Mouse (Mus musculus): ENCODE results near the gene Pla2g2f. TPM values are rescaled to one million over a fixed set of nuclear protein-coding genes. Genes with fewer than 3 reads are reported as not detected.

The Pla2g2f gene
- polyA plus RNA-seq, 1 experiment from 2014 or later = 0.13 TPM

DNA sequence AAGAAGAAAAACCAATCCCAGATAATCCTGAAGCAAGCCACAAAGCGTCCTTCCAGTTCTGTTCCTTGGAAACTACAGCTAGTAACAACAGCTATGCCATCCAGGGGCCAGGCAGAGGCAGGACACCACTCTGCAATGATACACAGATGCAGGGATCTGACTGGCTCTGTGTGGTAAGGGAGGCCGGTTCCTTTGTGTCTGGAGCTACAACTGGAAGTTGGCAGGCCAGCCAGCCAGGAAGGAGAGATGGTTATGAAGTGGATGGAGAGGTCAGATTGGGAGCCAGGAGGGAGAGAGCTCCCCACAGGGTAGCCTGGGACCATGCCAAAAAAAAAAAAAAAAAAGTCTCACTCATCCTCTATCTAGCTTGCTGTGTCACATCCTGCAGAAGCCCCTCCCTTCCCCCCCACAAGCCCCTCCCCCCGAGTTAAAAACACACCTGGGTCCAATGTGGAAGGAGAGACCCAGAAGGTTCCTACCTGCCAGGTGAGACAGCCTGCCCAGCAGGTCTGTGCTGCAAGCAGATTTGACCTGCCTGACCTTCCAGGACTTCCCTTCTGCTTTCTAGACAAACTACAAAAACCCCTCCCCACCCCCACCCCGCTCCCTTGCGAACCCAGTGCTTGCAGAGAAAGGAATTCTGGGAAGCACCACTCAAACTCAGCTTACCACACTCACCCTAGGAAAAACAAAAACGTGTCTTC, 39.2 kb upstream of the Pla2g2f start:
- WGBS = 44% methylated on average over 6 of the region's 6 CpGs
- no peaks in the 10 kb centered on the region for H3K27me3 ChIP-seq (ENCODE audit: control insufficient read depth, insufficient read depth, low read length)
- H3K4me2 ChIP-seq (ENCODE audit: low read length) = no peak overlapping the region
- DNase-seq = no peak
- no peak overlapping the region for H3K4me3 ChIP-seq (replicated peaks; ENCODE audit: low read depth, low read length)
- no peaks in the 10 kb centered on the region for H3K4me1 ChIP-seq (ENCODE audit: control insufficient read depth, insufficient read depth, low read length)
- no peak overlapping the region for H3K27ac ChIP-seq (replicated peaks; ENCODE audit: low read depth, low read length)
- H3K36me3 ChIP-seq (ENCODE audit: control insufficient read depth, insufficient read depth, low read length) = no peaks in the 10 kb centered on the region
- ATAC-seq (ENCODE audit: low FRiP score, low TSS enrichment) = no peak
- H3K9me3 ChIP-seq (ENCODE audit: control insufficient read depth, low read length) = no peaks in the 10 kb centered on the region
- no peak overlapping the region for H3K9ac ChIP-seq (replicated peaks; ENCODE audit: low read length)

DNA sequence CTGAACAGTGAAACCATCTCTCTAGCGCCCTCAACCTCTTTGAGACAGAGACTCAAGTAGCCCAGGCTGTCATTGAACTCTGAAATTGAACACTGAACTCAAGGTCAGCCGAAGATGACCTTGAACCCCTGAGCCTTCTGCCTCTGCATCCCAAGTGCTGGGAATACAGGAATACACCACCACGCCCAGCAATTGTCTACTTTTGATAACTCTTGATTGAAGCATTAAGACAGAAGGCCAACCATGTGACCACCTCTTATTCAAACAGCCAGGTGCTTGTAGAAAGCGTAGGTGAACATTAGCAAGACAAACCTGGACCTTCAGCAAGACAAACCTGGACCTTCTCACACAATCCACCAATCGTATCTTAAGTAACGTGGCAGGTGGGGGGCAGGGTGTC, 36.9 kb upstream of the Pla2g2f start:
- 88% methylated on average over 6 of the region's 6 CpGs for WGBS
- Histone ChIP-seq H3K36me3 (ENCODE audit: control insufficient read depth, insufficient read depth, low read length) (no peaks in the 10 kb centered on the region), H3K27me3 (ENCODE audit: control insufficient read depth, insufficient read depth, low read length) (no peaks in the 10 kb centered on the region), H3K27ac (replicated peaks; ENCODE audit: low read depth, low read length) (no peak overlapping the region), H3K4me1 (ENCODE audit: control insufficient read depth, insufficient read depth, low read length) (no peaks in the 10 kb centered on the region), H3K9me3 (ENCODE audit: control insufficient read depth, low read length) (no peaks in the 10 kb centered on the region), H3K4me3 (replicated peaks; ENCODE audit: low read depth, low read length) (no peak overlapping the region), H3K9ac (replicated peaks; ENCODE audit: low read length) (no peak overlapping the region), H3K4me2 (ENCODE audit: low read length) (no peak overlapping the region)
- DNase-seq (no peak), ATAC-seq (ENCODE audit: low FRiP score, low TSS enrichment) (no peak)

DNA sequence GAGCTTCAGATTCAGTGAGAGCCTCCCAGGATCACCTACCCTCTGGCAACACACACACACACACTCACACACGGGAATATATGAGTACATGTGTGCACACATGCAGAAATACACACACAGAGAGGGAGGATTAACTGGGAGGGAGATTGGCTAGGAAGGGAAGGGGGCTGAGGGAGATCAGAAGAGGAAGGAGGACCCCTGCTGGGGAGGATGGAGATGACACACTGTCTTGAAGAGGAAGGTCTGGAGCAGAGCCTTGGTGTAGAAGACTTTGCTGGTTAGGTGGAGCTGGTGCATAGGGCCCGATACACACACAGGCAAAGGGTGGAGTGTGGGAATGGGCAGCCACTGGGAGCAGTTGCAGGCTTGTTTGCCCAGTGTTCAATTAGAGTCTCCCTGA, 35.9 kb upstream of the Pla2g2f start:
- WGBS = 70% methylated on average over 2 of the region's 2 CpGs
- DNase-seq = peak; percentile 61
- no peak overlapping the region for H3K9ac ChIP-seq (replicated peaks; ENCODE audit: low read length)
- H3K9me3 ChIP-seq (ENCODE audit: control insufficient read depth, low read length) = no peaks in the 10 kb centered on the region
- ATAC-seq (ENCODE audit: low FRiP score, low TSS enrichment) = no peak
- H3K27me3 ChIP-seq (ENCODE audit: control insufficient read depth, insufficient read depth, low read length) = no peaks in the 10 kb centered on the region
- no peak overlapping the region for H3K4me2 ChIP-seq (ENCODE audit: low read length)
- H3K4me3 ChIP-seq (replicated peaks; ENCODE audit: low read depth, low read length) = no peak overlapping the region
- H3K27ac ChIP-seq (replicated peaks; ENCODE audit: low read depth, low read length) = no peak overlapping the region
- no peaks in the 10 kb centered on the region for H3K36me3 ChIP-seq (ENCODE audit: control insufficient read depth, insufficient read depth, low read length)
- H3K4me1 ChIP-seq (ENCODE audit: control insufficient read depth, insufficient read depth, low read length) = no peaks in the 10 kb centered on the region

DNA sequence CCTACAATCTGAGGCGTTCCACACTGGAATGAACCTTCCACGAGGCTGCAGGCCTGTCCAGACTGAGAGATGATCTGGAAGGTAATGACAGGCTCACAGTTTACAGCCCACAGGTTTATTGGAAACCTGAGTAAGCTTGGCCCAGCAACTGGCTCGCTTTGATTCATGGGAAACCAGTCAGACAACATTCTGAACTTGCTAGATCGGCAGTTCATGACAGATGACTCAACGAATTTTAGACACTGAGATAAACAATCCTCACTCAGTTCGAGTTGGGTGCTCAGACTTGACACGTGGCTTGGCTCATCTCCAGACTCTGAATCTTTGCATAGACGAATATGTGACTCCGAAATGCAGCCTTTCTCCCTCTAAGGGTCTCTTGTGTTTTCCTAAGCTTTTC, 35.2 kb upstream of the Pla2g2f start:
- H3K4me3 ChIP-seq (replicated peaks; ENCODE audit: low read depth, low read length) = no peak overlapping the region
- no peak overlapping the region for H3K4me2 ChIP-seq (ENCODE audit: low read length)
- H3K27me3 ChIP-seq (ENCODE audit: control insufficient read depth, insufficient read depth, low read length) = no peaks in the 10 kb centered on the region
- 73% methylated on average over 9 of the region's 9 CpGs for WGBS
- no peaks in the 10 kb centered on the region for H3K9me3 ChIP-seq (ENCODE audit: control insufficient read depth, low read length)
- H3K36me3 ChIP-seq (ENCODE audit: control insufficient read depth, insufficient read depth, low read length) = no peaks in the 10 kb centered on the region
- no peak overlapping the region for H3K27ac ChIP-seq (replicated peaks; ENCODE audit: low read depth, low read length)
- no peaks in the 10 kb centered on the region for H3K4me1 ChIP-seq (ENCODE audit: control insufficient read depth, insufficient read depth, low read length)
- DNase-seq = no peak
- no peak for ATAC-seq (ENCODE audit: low FRiP score, low TSS enrichment)
- H3K9ac ChIP-seq (replicated peaks; ENCODE audit: low read length) = no peak overlapping the region

DNA sequence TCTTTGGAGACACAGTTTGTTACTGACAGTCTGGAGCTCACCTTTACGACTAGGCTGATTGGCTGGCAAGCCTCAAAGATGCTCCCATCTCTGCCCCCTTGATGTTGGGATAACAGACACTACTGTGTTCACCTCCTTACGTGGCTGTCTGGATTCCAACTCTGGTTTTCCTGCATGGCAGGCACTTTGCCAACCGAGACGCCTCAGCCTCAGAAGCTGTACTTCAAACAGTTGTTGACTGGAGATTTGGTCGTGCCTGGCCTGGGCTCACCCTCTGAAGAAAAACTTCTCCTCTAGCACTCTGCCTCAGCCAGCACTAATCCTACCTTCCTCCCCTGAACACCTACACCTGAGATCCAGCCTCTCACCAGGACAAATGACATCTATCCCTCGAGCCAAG, 34.0 kb upstream of the Pla2g2f start:
- no peaks in the 10 kb centered on the region for H3K9me3 ChIP-seq (ENCODE audit: control insufficient read depth, low read length)
- no peak overlapping the region for H3K4me3 ChIP-seq (replicated peaks; ENCODE audit: low read depth, low read length)
- no peaks in the 10 kb centered on the region for H3K36me3 ChIP-seq (ENCODE audit: control insufficient read depth, insufficient read depth, low read length)
- no peak overlapping the region for H3K27ac ChIP-seq (replicated peaks; ENCODE audit: low read depth, low read length)
- DNase-seq (no peak), ATAC-seq (ENCODE audit: low FRiP score, low TSS enrichment) (no peak)
- no peaks in the 10 kb centered on the region for H3K27me3 ChIP-seq (ENCODE audit: control insufficient read depth, insufficient read depth, low read length)
- WGBS = 74% methylated on average over 6 of the region's 6 CpGs
- no peaks in the 10 kb centered on the region for H3K4me1 ChIP-seq (ENCODE audit: control insufficient read depth, insufficient read depth, low read length)
- H3K4me2 ChIP-seq (ENCODE audit: low read length) = no peak overlapping the region
- H3K9ac ChIP-seq (replicated peaks; ENCODE audit: low read length) = no peak overlapping the region

DNA sequence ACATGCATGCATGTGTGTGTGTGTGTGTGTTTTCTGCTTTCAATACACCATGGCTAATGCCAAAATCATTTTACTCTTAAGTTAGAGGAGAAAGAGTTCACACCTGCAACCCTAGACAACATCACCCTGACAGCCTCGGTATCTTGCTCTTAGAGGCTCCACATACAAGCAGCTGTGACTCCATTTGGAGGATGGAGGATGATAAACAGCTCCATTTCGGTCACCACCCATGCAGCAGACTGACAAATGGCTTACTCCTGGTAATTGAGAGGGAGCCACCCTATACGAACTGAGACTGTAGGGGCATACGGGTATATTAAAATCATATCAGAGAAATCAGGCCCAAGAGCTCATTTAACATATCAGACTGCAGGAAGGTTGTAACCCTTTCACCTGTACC, 31.0 kb upstream of the Pla2g2f start:
- DNase-seq = no peak
- no peak for ATAC-seq (ENCODE audit: low FRiP score, low TSS enrichment)
- no peaks in the 10 kb centered on the region for H3K27me3 ChIP-seq (ENCODE audit: control insufficient read depth, insufficient read depth, low read length)
- no peaks in the 10 kb centered on the region for H3K4me1 ChIP-seq (ENCODE audit: control insufficient read depth, insufficient read depth, low read length)
- H3K9ac ChIP-seq (replicated peaks; ENCODE audit: low read length) = no peak overlapping the region
- no peaks in the 10 kb centered on the region for H3K9me3 ChIP-seq (ENCODE audit: control insufficient read depth, low read length)
- H3K4me3 ChIP-seq (replicated peaks; ENCODE audit: low read depth, low read length) = no peak overlapping the region
- H3K36me3 ChIP-seq (ENCODE audit: control insufficient read depth, insufficient read depth, low read length) = no peaks in the 10 kb centered on the region
- WGBS = 89% methylated on average over 4 of the region's 4 CpGs
- H3K4me2 ChIP-seq (ENCODE audit: low read length) = no peak overlapping the region
- H3K27ac ChIP-seq (replicated peaks; ENCODE audit: low read depth, low read length) = no peak overlapping the region

DNA sequence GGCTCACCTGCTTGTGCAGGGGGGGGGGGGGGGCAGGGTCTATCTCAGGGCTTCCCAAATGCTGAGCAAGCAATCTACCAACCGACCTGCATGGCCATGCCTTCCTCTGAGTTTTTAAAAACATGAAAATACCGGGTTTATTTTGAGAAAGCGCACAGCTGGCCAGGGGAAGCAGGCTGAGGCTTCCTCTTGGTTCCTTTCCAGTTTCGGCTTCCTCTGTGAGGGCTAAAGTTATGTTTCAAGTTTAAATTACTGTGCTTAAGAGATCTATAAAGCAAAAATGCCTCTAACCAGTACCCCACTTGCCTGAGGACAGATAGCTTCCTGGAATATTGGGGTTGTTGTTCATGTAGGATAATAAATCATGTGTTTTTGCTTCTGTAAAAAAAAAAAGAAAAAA, 28.7 kb upstream of the Pla2g2f start:
- no peak for DNase-seq
- WGBS = 78% methylated on average over 4 of the region's 4 CpGs
- Histone ChIP-seq H3K36me3 (ENCODE audit: control insufficient read depth, insufficient read depth, low read length) (no peaks in the 10 kb centered on the region), H3K27ac (replicated peaks; ENCODE audit: low read depth, low read length) (no peak overlapping the region), H3K9ac (replicated peaks; ENCODE audit: low read length) (no peak overlapping the region), H3K4me3 (replicated peaks; ENCODE audit: low read depth, low read length) (no peak overlapping the region), H3K27me3 (ENCODE audit: control insufficient read depth, insufficient read depth, low read length) (no peaks in the 10 kb centered on the region), H3K4me1 (ENCODE audit: control insufficient read depth, insufficient read depth, low read length) (no peaks in the 10 kb centered on the region), H3K9me3 (ENCODE audit: control insufficient read depth, low read length) (no peaks in the 10 kb centered on the region), H3K4me2 (ENCODE audit: low read length) (no peak overlapping the region)
- no peak for ATAC-seq (ENCODE audit: low FRiP score, low TSS enrichment)

DNA sequence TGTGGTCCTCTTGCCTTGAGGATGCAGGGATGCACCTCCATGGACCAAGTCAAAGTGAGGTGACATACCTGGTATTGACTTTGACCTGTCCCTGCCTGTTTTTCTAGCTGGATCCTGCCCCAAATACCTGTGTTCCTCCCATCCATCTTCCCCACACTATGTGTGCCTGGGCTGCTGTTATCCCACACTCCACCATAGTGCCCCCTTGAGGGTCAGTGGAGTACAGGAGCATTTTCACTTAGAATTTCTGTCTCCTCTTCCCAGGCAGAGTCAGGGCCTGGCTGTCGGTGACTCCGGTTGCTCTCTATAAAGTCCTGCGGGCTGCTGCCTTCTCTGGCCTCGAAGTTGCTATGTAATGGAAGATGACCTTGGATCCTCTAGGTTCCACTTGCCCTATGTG, 28.3 kb upstream of the Pla2g2f start:
- 67% methylated on average over 4 of the region's 4 CpGs for WGBS
- H3K9me3 ChIP-seq (ENCODE audit: control insufficient read depth, low read length) = no peaks in the 10 kb centered on the region

DNA sequence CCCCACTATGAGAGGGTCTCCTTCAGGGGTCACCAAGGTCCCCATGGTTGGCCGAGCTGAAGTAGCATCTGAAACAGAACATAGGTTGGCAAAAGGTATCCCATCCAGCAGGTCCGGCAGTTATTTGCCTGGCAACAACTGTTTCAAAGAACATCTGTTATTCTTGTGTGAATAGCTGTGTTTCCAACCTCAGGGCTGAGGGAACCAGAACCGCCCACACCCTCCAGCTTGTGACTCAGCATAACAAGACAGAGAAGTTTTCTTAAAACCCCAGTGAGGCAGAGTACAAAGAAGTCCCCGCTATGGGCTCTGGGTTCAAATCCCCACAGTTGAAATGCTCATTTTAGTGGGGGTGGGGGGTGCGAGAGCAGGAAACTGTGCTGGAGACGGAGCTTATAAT, 24.7 kb upstream of the Pla2g2f start:
- DNase-seq (no peak), ATAC-seq (ENCODE audit: low FRiP score, low TSS enrichment) (no peak)
- Histone ChIP-seq H3K4me2 (ENCODE audit: low read length) (no peak overlapping the region), H3K9ac (replicated peaks; ENCODE audit: low read length) (no peak overlapping the region), H3K27me3 (ENCODE audit: control insufficient read depth, insufficient read depth, low read length) (no peaks in the 10 kb centered on the region), H3K27ac (replicated peaks; ENCODE audit: low read depth, low read length) (no peak overlapping the region), H3K4me1 (ENCODE audit: control insufficient read depth, insufficient read depth, low read length) (no peaks in the 10 kb centered on the region), H3K4me3 (replicated peaks; ENCODE audit: low read depth, low read length) (no peak overlapping the region), H3K36me3 (ENCODE audit: control insufficient read depth, insufficient read depth, low read length) (no peaks in the 10 kb centered on the region), H3K9me3 (ENCODE audit: control insufficient read depth, low read length) (no peaks in the 10 kb centered on the region)
- 84% methylated on average over 6 of the region's 6 CpGs for WGBS

More for the DNA sequence above, 28.3 kb upstream of the Pla2g2f start:
- Histone ChIP-seq H3K4me3 (replicated peaks; ENCODE audit: low read depth, low read length) (no peak overlapping the region), H3K4me1 (ENCODE audit: control insufficient read depth, insufficient read depth, low read length) (no peaks in the 10 kb centered on the region), H3K27ac (replicated peaks; ENCODE audit: low read depth, low read length) (no peak overlapping the region), H3K4me2 (ENCODE audit: low read length) (no peak overlapping the region), H3K27me3 (ENCODE audit: control insufficient read depth, insufficient read depth, low read length) (no peaks in the 10 kb centered on the region), H3K9ac (replicated peaks; ENCODE audit: low read length) (no peak overlapping the region), H3K36me3 (ENCODE audit: control insufficient read depth, insufficient read depth, low read length) (no peaks in the 10 kb centered on the region)
- DNase-seq = no peak
- no peak for ATAC-seq (ENCODE audit: low FRiP score, low TSS enrichment)

All from midbrain, embryonic 14.5 days (tissue).